ENCODE assay signal across 8 mouse cellular contexts in genomic region chr2:59407512-59407988, GRCm38 (mm10).
DNase-seq lines count a peak whose midpoint lies in the region; ATAC-seq and TF ChIP-seq lines count a peak whose summit lies in the region.

No protein-coding gene starts in this region.

- H3K9me3 ChIP-seq in intestine, embryonic 15.5 days, result no peaks in the 10 kb centered on the region

- no peaks in the 10 kb centered on the region for H3K27me3 ChIP-seq in intestine, embryonic 15.5 days (replicated peaks)
- no peaks in the 10 kb centered on the region for H3K27me3 ChIP-seq in kidney, adult 2 months (replicated peaks; ENCODE audit: control insufficient read depth, insufficient read depth, low read length)

- no peaks in the 10 kb centered on the region for H3K4me1 ChIP-seq in intestine, embryonic 15.5 days (replicated peaks)
- H3K4me1 ChIP-seq in kidney, adult 2 months (ENCODE audit: control insufficient read depth, insufficient read depth, low read length), result no peaks in the 10 kb centered on the region

- H3K4me2 ChIP-seq in intestine, embryonic 15.5 days (replicated peaks), result no peak overlapping the region

- TF ChIP-seq CTCF in kidney, adult 2 months (conservative IDR thresholded peaks at IDR 0.05; ENCODE audit: insufficient read depth, insufficient read length, low read depth, low read length), result no peak

- H3K27ac ChIP-seq in intestine, embryonic 15.5 days, result no peak overlapping the region
- H3K27ac ChIP-seq in kidney, adult 2 months (ENCODE audit: insufficient read depth, low read depth, low read length), result no peak overlapping the region

- TF ChIP-seq POLR2A in kidney, adult 2 months (IDR thresholded peaks at IDR 0.05; ENCODE audit: low read depth, low read length), result no peak

- H3K36me3 ChIP-seq in intestine, embryonic 15.5 days, result no peaks in the 10 kb centered on the region
- H3K36me3 ChIP-seq in kidney, adult 2 months (ENCODE audit: control insufficient read depth, insufficient read depth, low read length), result no peaks in the 10 kb centered on the region

- 76% methylated on average over 13 of the region's 13 CpGs for WGBS in intestine, embryonic 15.5 days
- 76% methylated on average over 13 of the region's 13 CpGs for WGBS in kidney, adult 2 months

- DNase-seq in brain, adult 2 months (ENCODE audit: low read depth, low spot score), result peak; percentile 95
- DNase-seq in cerebellum, adult 8-10 months, result peak; percentile 59
- DNase-seq in heart, adult 11 months, result peak; percentile 98
- DNase-seq in lung, postnatal 36 days, result peak; percentile 70
- no peak for DNase-seq in kidney, adult 2 months
- no peak for DNase-seq in thymus, postnatal 10 days (ENCODE audit: low spot score in 2 of 2)
- DNase-seq in adipocyte (ENCODE audit: low spot score), result no peak

- no peak overlapping the region for H3K9ac ChIP-seq in intestine, embryonic 15.5 days

- peak; percentile 59; the same call in 1 of the 2 replicates for ATAC-seq in intestine, embryonic 15.5 days

- H3K4me3 ChIP-seq in intestine, embryonic 15.5 days (replicated peaks), result no peak overlapping the region
- H3K4me3 ChIP-seq in kidney, adult 2 months (ENCODE audit: insufficient read depth, low read depth, low read length), result no peak overlapping the region

Comparison
In these comparisons a context has a peak if more than half of its experiments do, and no peak if none do; other contexts are left out.
1. DNase-seq: peak in brain, adult 2 months (single experiment), cerebellum, adult 8-10 months (single experiment), heart, adult 11 months (single experiment) and lung, postnatal 36 days (single experiment); none in kidney, adult 2 months (single experiment), thymus, postnatal 10 days (0 of 2) and adipocyte (single experiment).